Mouse (Mus musculus) lung, adult 2 months (tissue): Measurements from ENCODE around the gene Nup37.

Experiments used
- CTCF ChIP-seq: fragments of 200-500 bp; IDR thresholded peaks from 2 replicates; pipeline ENCODE4 v1.5.1; 2011; ENCODE audit warnings: mild to moderate bottlenecking, low read length, control low read depth; ENCODE audit not compliant: insufficient read depth
- POLR2A ChIP-seq: fragments of 200-500 bp; IDR thresholded peaks from 2 replicates; pipeline ENCODE4 v1.6.1; 2011; ENCODE audit warnings: low read depth, mild to moderate bottlenecking, control low read depth, low read length, borderline replicate concordance; ENCODE audit errors: extremely low read depth

DNA sequence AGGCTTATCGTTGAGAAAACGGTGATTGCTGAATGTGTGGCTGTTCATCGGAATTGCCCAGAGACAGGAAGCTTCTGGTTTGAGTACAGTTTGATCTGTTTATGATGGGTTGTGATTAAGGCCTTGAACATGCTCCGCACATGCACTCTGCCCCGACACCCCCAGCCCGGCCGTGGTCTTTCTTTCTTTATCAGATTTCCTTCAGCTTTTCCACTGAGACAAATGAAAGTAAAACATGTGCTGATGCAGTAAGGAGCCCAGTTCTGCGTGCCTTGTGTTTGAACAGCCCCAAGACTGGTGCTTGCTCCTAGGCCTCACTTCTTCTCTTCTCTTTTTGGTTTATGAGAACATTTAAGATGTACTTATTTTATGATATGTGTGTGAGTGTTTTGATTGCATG, 55.8 kb downstream of the Nup37 start:
- TF ChIP-seq POLR2A (no peak), CTCF (no peak)
